Mouse (Mus musculus) heart, embryonic 12.5 days (tissue): ENCODE measurements at regions not wholly inside any gene's neighbourhood (a gene's known extent, or its start where the extent isn't known, plus 50 kb on each side); places are given as distances from the start of the nearest gene placed in this dataset.

Experiments
- ATAC-seq: fragments of 200-750 bp; cut with Nextera tagmentation; 2 replicates; pipeline ENCODE4 v1.8.0; 2017; ENCODE audit warnings: moderate TSS enrichment, moderate library complexity; ENCODE audit not compliant: insufficient number of reproducible peaks, low FRiP score
- H3K27ac ChIP-seq: fragments of 300-500 bp; sonication (generic); 2 replicates; pipeline ENCODE4 v1.5.1; 2016; ENCODE audit warnings: mild to moderate bottlenecking, moderate library complexity; ENCODE audit not compliant: poor library complexity, severe bottlenecking
- H3K27me3 ChIP-seq: fragments of 300-500 bp; sonication (generic); replicated peaks from 2 replicates; pipeline ENCODE4 v1.6.1; 2016; ENCODE audit warnings: mild to moderate bottlenecking, moderate library complexity
- H3K36me3 ChIP-seq: fragments of 300-500 bp; sonication (generic); 2 replicates; pipeline ENCODE4 v1.6.1; 2016; ENCODE audit warnings: mild to moderate bottlenecking, moderate library complexity
- H3K4me1 ChIP-seq: fragments of 300-500 bp; sonication (generic); replicated peaks from 2 replicates; pipeline ENCODE4 v1.6.1; 2016; ENCODE audit warnings: mild to moderate bottlenecking
- H3K4me2 ChIP-seq: fragments of 300-500 bp; sonication (generic); 2 replicates; pipeline ENCODE4 v1.6.1; 2016; ENCODE audit warnings: mild to moderate bottlenecking, moderate library complexity
- H3K4me3 ChIP-seq: fragments of 300-500 bp; sonication (generic); 2 replicates; pipeline ENCODE4 v1.5.1; 2016; ENCODE audit warnings: mild to moderate bottlenecking
- H3K9ac ChIP-seq: fragments of 300-500 bp; sonication (generic); 2 replicates; pipeline ENCODE4 v1.6.1; 2016; ENCODE audit warnings: mild to moderate bottlenecking, moderate library complexity
- H3K9me3 ChIP-seq: fragments of 300-500 bp; sonication (generic); replicated peaks from 2 replicates; pipeline ENCODE4 v1.6.1; 2016; ENCODE audit warnings: mild to moderate bottlenecking, moderate library complexity
- WGBS: fragments of 180-500 bp; shearing (Covaris S2); methylation state at CpG from one replicate; pipeline ENCODE4 v1.1.7; 2016; 5-methylcytosine and 5-hydroxymethylcytosine counted together

- Histone ChIP-seq H3K4me1 (peaks cover 14% of the 10 kb centered on the region), H3K36me3 (no peaks in the 10 kb centered on the region), H3K27me3 (no peaks in the 10 kb centered on the region), H3K4me2 (peak overlapping the region; percentile 31), H3K9me3 (0 out of 2 replicates have a peak, but pooled peaks cover 3% of the 10 kb centered on the region), H3K27ac (peak overlapping the region; percentile 15; the same call in 1 of the 2 replicates), H3K4me3 (no peak overlapping the region), H3K9ac (no peak overlapping the region)
- ATAC-seq, result peak; percentile 59; the same call in 1 of the 2 replicates
- WGBS, result 23% methylated on average over 12 of the region's 12 CpGs
Observed at GRCm38 (mm10) chr13:59228059-59228830, 356.8 kb downstream of the Agtpbp1 start.

- H3K4me2 ChIP-seq, result peak overlapping the region; percentile 31; the same call in 1 of the 2 replicates
- peaks cover 14% of the 10 kb centered on the region for H3K4me1 ChIP-seq
- no peaks in the 10 kb centered on the region for H3K27me3 ChIP-seq
- H3K36me3 ChIP-seq, result no peaks in the 10 kb centered on the region
- no peak overlapping the region for H3K9ac ChIP-seq
- ATAC-seq, result no peak
- H3K27ac ChIP-seq, result peak overlapping the region; percentile 15; the same call in 1 of the 2 replicates
- WGBS, result 64% methylated on average over 13 of the region's 13 CpGs
- 0 out of 2 replicates have a peak, but pooled peaks cover 3% of the 10 kb centered on the region for H3K9me3 ChIP-seq
- H3K4me3 ChIP-seq, result no peak overlapping the region
Observed at GRCm38 (mm10) chr13:59227523-59228058, 357.4 kb downstream of the Agtpbp1 start.

- H3K4me2 ChIP-seq, result no peak overlapping the region
Observed at GRCm38 (mm10) chr13:59220587-59220986, 364.4 kb downstream of the Agtpbp1 start.

GRCm38 (mm10) chr13:59220156-59220555, 364.9 kb downstream of the Agtpbp1 start:
- H3K36me3 ChIP-seq, result no peaks in the 10 kb centered on the region
- ATAC-seq, result no peak
- H3K4me3 ChIP-seq, result no peak overlapping the region
- WGBS, result 28% methylated on average over 7 of the region's 7 CpGs
- no peak overlapping the region for H3K9ac ChIP-seq
- H3K27ac ChIP-seq, result no peak overlapping the region
- H3K27me3 ChIP-seq, result no peaks in the 10 kb centered on the region
- no peak overlapping the region for H3K4me2 ChIP-seq
- H3K9me3 ChIP-seq, result 0 out of 2 replicates have a peak, but pooled peaks cover 3% of the 10 kb centered on the region
- no peaks in the 10 kb centered on the region for H3K4me1 ChIP-seq

More at GRCm38 (mm10) chr13:59220587-59220986, 364.4 kb downstream of the Agtpbp1 start:
- Histone ChIP-seq H3K27ac (no peak overlapping the region), H3K27me3 (no peaks in the 10 kb centered on the region), H3K4me1 (no peaks in the 10 kb centered on the region), H3K36me3 (no peaks in the 10 kb centered on the region), H3K9ac (no peak overlapping the region), H3K9me3 (0 out of 2 replicates have a peak, but pooled peaks cover 3% of the 10 kb centered on the region), H3K4me3 (no peak overlapping the region)
- no peak for ATAC-seq
- WGBS, result 73% methylated on average over 6 of the region's 6 CpGs

GRCm38 (mm10) chr13:59216686-59217298, 368.2 kb downstream of the Agtpbp1 start:
- H3K27ac ChIP-seq, result no peak overlapping the region
- no peak overlapping the region for H3K4me2 ChIP-seq
- no peak overlapping the region for H3K9ac ChIP-seq
- H3K4me3 ChIP-seq, result no peak overlapping the region
- ATAC-seq, result no peak; the same call in 1 of the 2 replicates
- H3K9me3 ChIP-seq, result no peaks in the 10 kb centered on the region
- WGBS, result 74% methylated on average over 5 of the region's 5 CpGs
- H3K4me1 ChIP-seq, result no peaks in the 10 kb centered on the region
- no peaks in the 10 kb centered on the region for H3K27me3 ChIP-seq
- H3K36me3 ChIP-seq, result no peaks in the 10 kb centered on the region

GRCm38 (mm10) chr13:59212296-59212701, 372.7 kb downstream of the Agtpbp1 start:
- no peaks in the 10 kb centered on the region for H3K36me3 ChIP-seq
- H3K27ac ChIP-seq, result no peak overlapping the region
- ATAC-seq, result no peak
- 74% methylated on average over 15 of the region's 15 CpGs for WGBS
- no peaks in the 10 kb centered on the region for H3K4me1 ChIP-seq
- H3K9me3 ChIP-seq, result no peaks in the 10 kb centered on the region
- H3K9ac ChIP-seq, result no peak overlapping the region
- H3K4me2 ChIP-seq, result no peak overlapping the region
- no peak overlapping the region for H3K4me3 ChIP-seq
- H3K27me3 ChIP-seq, result no peaks in the 10 kb centered on the region

- 52% methylated on average over 5 of the region's 5 CpGs for WGBS
Observed at GRCm38 (mm10) chr13:59210828-59211227, 374.2 kb downstream of the Agtpbp1 start.

GRCm38 (mm10) chr13:59206186-59206585, 378.8 kb downstream of the Agtpbp1 start:
- Histone ChIP-seq H3K4me2 (no peak overlapping the region), H3K27ac (no peak overlapping the region), H3K9ac (no peak overlapping the region), H3K27me3 (no peaks in the 10 kb centered on the region), H3K36me3 (no peaks in the 10 kb centered on the region), H3K4me1 (no peaks in the 10 kb centered on the region), H3K4me3 (no peak overlapping the region), H3K9me3 (no peaks in the 10 kb centered on the region)
- ATAC-seq, result no peak
- 82% methylated on average over 3 of the region's 3 CpGs for WGBS

More at GRCm38 (mm10) chr13:59210828-59211227, 374.2 kb downstream of the Agtpbp1 start:
- H3K9me3 ChIP-seq, result no peaks in the 10 kb centered on the region
- no peaks in the 10 kb centered on the region for H3K4me1 ChIP-seq
- no peaks in the 10 kb centered on the region for H3K36me3 ChIP-seq
- ATAC-seq, result no peak
- H3K9ac ChIP-seq, result no peak overlapping the region
- H3K4me2 ChIP-seq, result no peak overlapping the region
- no peaks in the 10 kb centered on the region for H3K27me3 ChIP-seq
- no peak overlapping the region for H3K27ac ChIP-seq
- H3K4me3 ChIP-seq, result no peak overlapping the region

GRCm38 (mm10) chr13:59204506-59204905, 380.5 kb downstream of the Agtpbp1 start:
- Histone ChIP-seq H3K4me3 (no peak overlapping the region), H3K4me1 (no peaks in the 10 kb centered on the region), H3K27me3 (no peaks in the 10 kb centered on the region), H3K4me2 (no peak overlapping the region), H3K27ac (no peak overlapping the region), H3K9ac (no peak overlapping the region), H3K36me3 (no peaks in the 10 kb centered on the region), H3K9me3 (no peaks in the 10 kb centered on the region)
- 72% methylated on average over 2 of the region's 2 CpGs for WGBS
- ATAC-seq, result no peak

- WGBS, result 81% methylated on average over 5 of the region's 5 CpGs
- no peak for ATAC-seq
- H3K9me3 ChIP-seq, result no peaks in the 10 kb centered on the region
Observed at GRCm38 (mm10) chr13:59196311-59196710, 388.7 kb downstream of the Agtpbp1 start.

GRCm38 (mm10) chr13:59188431-59188830, 382.1 kb downstream of the Ntrk2 start:
- no peaks in the 10 kb centered on the region for H3K4me1 ChIP-seq
- no peak for ATAC-seq
- no peak overlapping the region for H3K9ac ChIP-seq
- no peak overlapping the region for H3K27ac ChIP-seq
- no peaks in the 10 kb centered on the region for H3K36me3 ChIP-seq
- H3K4me2 ChIP-seq, result no peak overlapping the region
- no peaks in the 10 kb centered on the region for H3K27me3 ChIP-seq
- WGBS, result 85% methylated on average over 11 of the region's 11 CpGs
- H3K4me3 ChIP-seq, result no peak overlapping the region
- H3K9me3 ChIP-seq, result peaks cover 5% of the 10 kb centered on the region; the same call in 1 of the 2 replicates

More at GRCm38 (mm10) chr13:59196311-59196710, 388.7 kb downstream of the Agtpbp1 start:
- H3K9ac ChIP-seq, result no peak overlapping the region
- no peaks in the 10 kb centered on the region for H3K27me3 ChIP-seq
- H3K27ac ChIP-seq, result no peak overlapping the region
- no peak overlapping the region for H3K4me3 ChIP-seq
- no peaks in the 10 kb centered on the region for H3K4me1 ChIP-seq
- H3K36me3 ChIP-seq, result no peaks in the 10 kb centered on the region
- H3K4me2 ChIP-seq, result no peak overlapping the region
